Mouse (Mus musculus) heart, embryonic 12.5 days (tissue): Measurements from ENCODE around the gene Bbip1. TPM values are rescaled to one million over a fixed set of nuclear protein-coding genes. Genes with fewer than 3 reads are reported as not detected.

Experiments
- ATAC-seq: fragments of 200-750 bp; cut with Nextera tagmentation; 2 replicates; pipeline ENCODE4 v1.8.0; 2017; ENCODE audit warnings: moderate TSS enrichment, moderate library complexity; ENCODE audit not compliant: insufficient number of reproducible peaks, low FRiP score
- H3K27ac ChIP-seq: fragments of 300-500 bp; sonication (generic); 2 replicates; pipeline ENCODE4 v1.5.1; 2016; ENCODE audit warnings: mild to moderate bottlenecking, moderate library complexity; ENCODE audit not compliant: poor library complexity, severe bottlenecking
- H3K27me3 ChIP-seq: fragments of 300-500 bp; sonication (generic); replicated peaks from 2 replicates; pipeline ENCODE4 v1.6.1; 2016; ENCODE audit warnings: mild to moderate bottlenecking, moderate library complexity
- H3K36me3 ChIP-seq: fragments of 300-500 bp; sonication (generic); 2 replicates; pipeline ENCODE4 v1.6.1; 2016; ENCODE audit warnings: mild to moderate bottlenecking, moderate library complexity
- H3K4me1 ChIP-seq: fragments of 300-500 bp; sonication (generic); replicated peaks from 2 replicates; pipeline ENCODE4 v1.6.1; 2016; ENCODE audit warnings: mild to moderate bottlenecking
- H3K4me2 ChIP-seq: fragments of 300-500 bp; sonication (generic); 2 replicates; pipeline ENCODE4 v1.6.1; 2016; ENCODE audit warnings: mild to moderate bottlenecking, moderate library complexity
- H3K4me3 ChIP-seq: fragments of 300-500 bp; sonication (generic); 2 replicates; pipeline ENCODE4 v1.5.1; 2016; ENCODE audit warnings: mild to moderate bottlenecking
- H3K9ac ChIP-seq: fragments of 300-500 bp; sonication (generic); 2 replicates; pipeline ENCODE4 v1.6.1; 2016; ENCODE audit warnings: mild to moderate bottlenecking, moderate library complexity
- H3K9me3 ChIP-seq: fragments of 300-500 bp; sonication (generic); replicated peaks from 2 replicates; pipeline ENCODE4 v1.6.1; 2016; ENCODE audit warnings: mild to moderate bottlenecking, moderate library complexity
- WGBS: fragments of 180-500 bp; shearing (Covaris S2); methylation state at CpG from one replicate; pipeline ENCODE4 v1.1.7; 2016; 5-methylcytosine and 5-hydroxymethylcytosine counted together
- polyA plus RNA-seq: library from polyadenylated mRNA; unstranded; fragments of >200 nt; fragmentation: Nextera tagmentation; extraction: Ambion mirVana; gene quantifications from 2 replicates; pipeline ENCODE4 v1.2.1, GENCODE M21; 2016

The Bbip1 gene
- polyA plus RNA-seq, 1 experiment from 2014 or later = 57.0 TPM

DNA sequence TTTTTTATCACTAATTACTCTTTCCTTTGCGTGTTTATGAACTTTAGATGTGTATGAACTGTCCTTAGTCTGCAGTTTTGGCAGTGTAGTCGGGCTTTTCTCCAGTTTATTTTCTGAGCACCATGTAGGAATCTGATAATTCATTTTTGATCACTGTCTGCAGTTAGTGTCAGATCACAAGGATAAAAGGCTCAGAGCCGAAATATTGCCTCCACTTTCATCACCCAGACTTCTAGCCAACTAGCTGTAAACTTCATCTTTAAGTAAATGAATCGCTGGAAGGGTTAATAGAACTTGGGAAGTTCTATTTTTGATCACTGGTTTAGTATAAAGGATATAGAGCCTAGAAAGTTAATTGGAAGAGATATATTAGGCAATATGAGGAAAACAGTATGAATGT is 18.1 kb upstream of the Bbip1 start:
- WGBS = 86% methylated on average over 4 of the region's 4 CpGs
- Histone ChIP-seq H3K9ac (no peak overlapping the region), H3K4me3 (no peak overlapping the region), H3K27ac (no peak overlapping the region), H3K36me3 (peaks cover 4% of the 10 kb centered on the region; the same call in 1 of the 2 replicates), H3K27me3 (no peaks in the 10 kb centered on the region), H3K4me1 (peaks cover 5% of the 10 kb centered on the region; the same call in 1 of the 2 replicates), H3K4me2 (no peak overlapping the region), H3K9me3 (no peaks in the 10 kb centered on the region)
- no peak for ATAC-seq

- Histone ChIP-seq H3K27me3 (no peaks in the 10 kb centered on the region), H3K9me3 (no peaks in the 10 kb centered on the region), H3K36me3 (peaks cover 4% of the 10 kb centered on the region; the same call in 1 of the 2 replicates), H3K4me1 (0 out of 2 replicates have a peak, but pooled peaks cover 3% of the 10 kb centered on the region), H3K9ac (no peak overlapping the region), H3K4me3 (no peak overlapping the region), H3K4me2 (no peak overlapping the region), H3K27ac (no peak overlapping the region)
- ATAC-seq = no peak
- 91% methylated on average over 2 of the region's 2 CpGs for WGBS
These were observed 13.1 kb upstream of the Bbip1 start for GRCm38 (mm10) chr19:53957513-53957912.

DNA sequence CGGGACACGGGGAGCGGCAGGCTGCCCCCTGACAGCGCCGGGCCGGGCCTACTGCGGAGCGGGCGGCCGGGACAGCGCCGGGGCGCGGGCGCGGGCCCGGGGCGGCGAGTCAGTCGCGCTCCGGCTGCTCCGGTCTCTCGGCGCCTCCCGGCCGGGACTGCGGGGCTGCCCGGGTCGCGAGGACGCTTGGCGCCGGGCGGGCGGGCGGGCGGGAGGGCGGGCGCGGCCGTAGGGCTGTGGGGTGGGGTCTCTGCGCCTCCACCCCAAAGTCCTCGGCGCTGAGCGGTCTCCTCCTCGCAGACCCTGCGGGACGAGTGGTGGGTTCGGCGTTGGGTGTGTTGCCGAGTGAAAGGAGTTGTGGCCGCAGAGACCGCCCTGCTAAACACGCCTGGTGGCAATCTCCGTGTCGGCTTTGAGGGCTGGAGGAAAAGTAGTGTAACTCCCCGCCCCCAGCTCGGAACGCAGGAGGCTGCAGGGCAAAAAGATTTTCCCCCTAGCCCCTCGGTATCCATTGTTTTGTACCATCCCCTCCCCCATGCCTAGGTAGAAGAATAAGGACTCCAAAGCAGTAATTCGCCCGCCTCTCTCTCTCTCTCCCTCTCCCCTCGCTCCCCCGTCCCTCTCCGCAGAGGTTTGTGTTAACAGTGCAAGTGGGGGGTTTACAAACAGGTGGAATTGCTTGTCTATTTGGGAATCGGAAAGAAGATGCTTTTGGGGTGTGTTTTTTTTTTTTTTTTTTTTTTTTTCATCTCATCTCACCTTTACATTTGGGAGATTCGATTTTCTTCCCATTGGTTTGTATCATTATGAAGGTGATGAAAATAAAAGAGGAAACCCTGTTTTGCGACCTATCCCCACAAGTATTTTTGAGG is 980 bp upstream of the Bbip1 start:
- H3K27me3 ChIP-seq = no peaks in the 10 kb centered on the region
- peak overlapping the region; percentile 98 for H3K9ac ChIP-seq
- 1% methylated on average over 67 of the region's 69 CpGs for WGBS
- H3K4me1 ChIP-seq = peaks cover 17% of the 10 kb centered on the region
- H3K27ac ChIP-seq = peak overlapping the region; percentile 98
- no peaks in the 10 kb centered on the region for H3K9me3 ChIP-seq
- peak overlapping the region; percentile 98 for H3K4me3 ChIP-seq
- peak overlapping the region; percentile 71 for H3K4me2 ChIP-seq
- H3K36me3 ChIP-seq = no peaks in the 10 kb centered on the region
- ATAC-seq = peak; percentile 9

DNA sequence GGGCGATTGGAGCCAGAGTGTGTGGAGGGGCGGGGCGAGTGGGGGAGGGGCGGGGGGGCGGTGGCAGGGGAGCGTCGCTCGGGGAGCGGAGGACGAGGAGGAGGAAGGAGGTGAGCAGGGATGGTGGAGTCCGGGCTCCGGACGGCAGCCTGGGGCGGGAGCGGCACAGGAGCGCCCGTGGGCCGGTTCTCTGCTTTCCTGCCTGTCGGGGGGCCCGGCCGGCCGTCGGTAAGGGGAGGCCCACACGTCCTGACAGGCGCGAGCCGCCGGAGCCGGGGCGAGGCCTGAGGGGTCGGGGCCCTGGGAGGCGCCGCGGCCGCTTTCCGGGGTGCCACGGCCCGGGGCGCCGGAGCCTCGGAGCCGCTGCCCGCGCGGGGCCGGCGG is 351 bp upstream of the Bbip1 start:
- ATAC-seq = peak; percentile 38
- Histone ChIP-seq H3K4me3 (peak overlapping the region; percentile 98), H3K4me1 (peaks cover 17% of the 10 kb centered on the region), H3K9me3 (no peaks in the 10 kb centered on the region), H3K27ac (peak overlapping the region; percentile 98), H3K4me2 (peak overlapping the region; percentile 71), H3K27me3 (no peaks in the 10 kb centered on the region), H3K36me3 (no peaks in the 10 kb centered on the region), H3K9ac (peak overlapping the region; percentile 98)
- WGBS = under 1% methylated on average over 42 of the region's 47 CpGs

- no peak overlapping the region for H3K4me3 ChIP-seq
- ATAC-seq = no peak
- no peaks in the 10 kb centered on the region for H3K27me3 ChIP-seq
- peaks cover 13% of the 10 kb centered on the region for H3K4me1 ChIP-seq
- WGBS = 95% methylated on average over 2 of the region's 2 CpGs
- no peak overlapping the region; the same call in 1 of the 2 replicates for H3K9ac ChIP-seq
- H3K36me3 ChIP-seq = peaks cover 10% of the 10 kb centered on the region; the same call in 1 of the 2 replicates
- no peaks in the 10 kb centered on the region for H3K9me3 ChIP-seq
- H3K27ac ChIP-seq = no peak overlapping the region
- H3K4me2 ChIP-seq = peak overlapping the region; percentile 45
These were observed 2.1 kb downstream of the Bbip1 start for GRCm38 (mm10) chr19:53942342-53942741.

DNA sequence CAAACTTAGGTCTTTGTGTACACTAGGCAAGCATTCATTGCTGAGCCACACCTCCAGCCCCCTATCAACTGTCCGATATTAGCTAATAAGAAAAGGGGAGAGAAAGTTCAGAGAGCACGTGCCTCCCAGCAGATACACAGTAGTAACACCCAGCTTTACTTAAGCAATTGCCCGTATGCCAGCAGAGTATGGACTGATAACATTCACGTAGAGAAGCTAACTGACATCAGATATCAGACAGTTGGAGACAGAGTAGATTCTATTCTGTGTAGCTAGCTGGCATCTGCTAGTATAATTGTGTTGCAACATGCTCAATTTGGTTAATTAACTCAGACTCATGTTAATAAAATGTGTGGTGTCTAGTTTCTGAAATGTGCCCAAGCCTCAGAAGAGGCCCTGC is 3.3 kb downstream of the Bbip1 start:
- no peak overlapping the region for H3K9ac ChIP-seq
- H3K27ac ChIP-seq = no peak overlapping the region
- WGBS = 72% methylated on average over 4 of the region's 4 CpGs
- peaks cover 11% of the 10 kb centered on the region for H3K4me1 ChIP-seq
- H3K4me3 ChIP-seq = no peak overlapping the region
- no peak for ATAC-seq
- no peak overlapping the region for H3K4me2 ChIP-seq
- H3K36me3 ChIP-seq = peaks cover 13% of the 10 kb centered on the region; the same call in 1 of the 2 replicates
- no peaks in the 10 kb centered on the region for H3K27me3 ChIP-seq
- H3K9me3 ChIP-seq = no peaks in the 10 kb centered on the region

- no peak overlapping the region for H3K4me3 ChIP-seq
- WGBS = 42% methylated on average over 4 of the region's 4 CpGs
- no peak overlapping the region for H3K4me2 ChIP-seq
- H3K27ac ChIP-seq = no peak overlapping the region
- no peaks in the 10 kb centered on the region for H3K27me3 ChIP-seq
- H3K9ac ChIP-seq = no peak overlapping the region
- peaks cover 8% of the 10 kb centered on the region for H3K4me1 ChIP-seq
- no peaks in the 10 kb centered on the region for H3K9me3 ChIP-seq
- H3K36me3 ChIP-seq = peaks cover 13% of the 10 kb centered on the region; the same call in 1 of the 2 replicates
- no peak for ATAC-seq
These were observed 5.0 kb downstream of the Bbip1 start for GRCm38 (mm10) chr19:53939467-53939866.

DNA sequence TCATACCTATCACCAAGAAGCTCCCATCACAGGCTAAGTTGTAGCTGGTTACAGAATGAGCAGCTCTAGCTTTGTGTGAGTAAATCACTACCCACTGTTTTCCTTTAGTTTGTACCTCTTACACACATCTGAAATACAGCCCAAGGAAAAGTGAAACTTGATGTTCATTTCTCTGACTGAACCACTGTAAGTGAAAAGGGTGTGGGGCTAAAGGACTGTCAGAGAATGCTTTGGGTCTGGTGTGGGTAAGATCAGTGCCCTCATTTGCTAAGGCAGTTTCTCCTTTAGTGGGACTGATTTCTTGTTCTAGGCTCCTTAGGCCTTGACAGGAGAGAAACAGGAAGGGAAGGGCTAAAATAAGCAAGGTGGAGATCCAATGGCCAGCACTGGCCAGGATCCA is 10.4 kb downstream of the Bbip1 start:
- no peaks in the 10 kb centered on the region for H3K27me3 ChIP-seq
- peaks cover 35% of the 10 kb centered on the region for H3K36me3 ChIP-seq
- H3K4me3 ChIP-seq = no peak overlapping the region
- H3K4me1 ChIP-seq = no peaks in the 10 kb centered on the region
- no peak overlapping the region for H3K4me2 ChIP-seq
- H3K27ac ChIP-seq = peak overlapping the region; percentile 42
- no peak for ATAC-seq
- H3K9ac ChIP-seq = no peak overlapping the region
- no peaks in the 10 kb centered on the region for H3K9me3 ChIP-seq

DNA sequence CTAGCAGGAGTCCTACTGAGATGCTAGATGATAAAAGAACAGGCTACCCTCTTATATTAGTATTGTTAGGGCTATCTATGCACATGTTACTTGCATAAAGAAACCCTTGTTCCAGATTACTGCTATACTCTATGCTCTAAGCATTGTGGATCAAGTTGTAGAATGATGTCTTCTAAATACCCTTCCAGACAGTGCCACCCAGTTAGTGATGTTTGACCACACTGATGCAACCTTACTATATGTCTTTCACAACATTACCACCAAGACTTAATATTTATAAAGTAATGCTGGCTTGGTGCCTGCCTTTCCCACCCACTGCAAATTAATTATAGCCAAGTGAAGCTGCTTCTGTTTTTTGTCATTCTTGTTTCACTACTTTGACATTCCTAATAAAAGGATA is 11.4 kb downstream of the Bbip1 start:
- Histone ChIP-seq H3K36me3 (peaks cover 32% of the 10 kb centered on the region), H3K9me3 (no peaks in the 10 kb centered on the region)

GRCm38 (mm10) chr19:53929218-53929617 is 15.2 kb downstream of the Bbip1 start:
- WGBS = 83% methylated on average over 3 of the region's 3 CpGs
- H3K36me3 ChIP-seq = peaks cover 35% of the 10 kb centered on the region

More for the DNA sequence above, 11.4 kb downstream of the Bbip1 start:
- no peak overlapping the region for H3K4me2 ChIP-seq
- no peak overlapping the region for H3K4me3 ChIP-seq
- H3K9ac ChIP-seq = no peak overlapping the region
- H3K27me3 ChIP-seq = no peaks in the 10 kb centered on the region
- H3K27ac ChIP-seq = no peak overlapping the region
- no peaks in the 10 kb centered on the region for H3K4me1 ChIP-seq
- ATAC-seq = no peak

GRCm38 (mm10) chr19:53926705-53927104 is 17.7 kb downstream of the Bbip1 start:
- Histone ChIP-seq H3K9ac (no peak overlapping the region), H3K27me3 (no peaks in the 10 kb centered on the region), H3K4me2 (no peak overlapping the region), H3K36me3 (peaks cover 45% of the 10 kb centered on the region), H3K4me3 (no peak overlapping the region), H3K4me1 (no peaks in the 10 kb centered on the region), H3K27ac (no peak overlapping the region), H3K9me3 (no peaks in the 10 kb centered on the region)
- 82% methylated on average over 1 of the region's 1 CpGs for WGBS
- no peak for ATAC-seq

More at GRCm38 (mm10) chr19:53929218-53929617, 15.2 kb downstream of the Bbip1 start:
- Histone ChIP-seq H3K27ac (no peak overlapping the region), H3K9ac (no peak overlapping the region), H3K27me3 (no peaks in the 10 kb centered on the region), H3K9me3 (no peaks in the 10 kb centered on the region), H3K4me1 (no peaks in the 10 kb centered on the region), H3K4me3 (no peak overlapping the region), H3K4me2 (no peak overlapping the region)
- ATAC-seq = no peak
